Mouse (Mus musculus): ENCODE results near the gene Ifrd1. TPM values are rescaled to one million over a fixed set of nuclear protein-coding genes. Genes with fewer than 3 reads are reported as not detected.
A peak's percentile ranks its signal among the peaks of the same experiment; 100 is the strongest.

Ifrd1 gene
- polyA plus RNA-seq, 1 experiment from 2014 or later = 122 TPM

DNA sequence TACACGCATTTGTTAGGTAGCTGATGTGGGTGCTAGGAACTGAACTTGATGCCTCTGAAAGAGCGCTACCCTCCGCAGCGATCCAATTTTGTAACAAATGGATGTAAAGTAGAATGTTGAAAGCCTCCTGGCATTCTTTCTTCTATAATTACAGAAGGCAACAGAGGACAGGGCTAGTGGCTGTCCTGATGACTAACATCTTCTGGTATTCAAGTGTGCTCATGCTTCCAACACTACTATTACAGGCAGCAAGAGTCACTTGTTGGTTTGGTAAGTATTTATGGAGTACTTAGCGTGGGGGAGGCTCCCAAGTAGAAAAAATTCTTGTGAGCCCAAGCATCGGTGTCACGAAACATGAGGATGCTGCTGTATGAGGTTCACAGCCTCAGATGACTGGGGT lies 9.1 kb downstream of the Ifrd1 start:
- H3K27ac ChIP-seq (replicated peaks) = no peak overlapping the region
- no peaks in the 10 kb centered on the region for H3K4me1 ChIP-seq (replicated peaks; ENCODE audit: control insufficient read depth, insufficient read depth)
- no peaks in the 10 kb centered on the region for H3K9me3 ChIP-seq (ENCODE audit: control insufficient read depth, low read length)
- 91% methylated on average over 7 of the region's 7 CpGs for WGBS
- H3K9ac ChIP-seq (ENCODE audit: low read length) = no peak overlapping the region
- no peaks in the 10 kb centered on the region for H3K36me3 ChIP-seq (ENCODE audit: control insufficient read depth, insufficient read depth, low read length)
- DNase-seq (ENCODE audit: low spot score) (no peak), ATAC-seq (ENCODE audit: low FRiP score, low TSS enrichment) (no peak)
- H3K27me3 ChIP-seq (ENCODE audit: control insufficient read depth, insufficient read depth, low read length) = no peaks in the 10 kb centered on the region
- TF ChIP-seq EP300 (optimal IDR thresholded peaks at IDR 0.05) (no peak), CTCF (IDR thresholded peaks at IDR 0.05; ENCODE audit: low read depth) (no peak)
- no peak overlapping the region for H3K4me3 ChIP-seq (ENCODE audit: low read depth, low read length)
- no peak overlapping the region for H3K4me2 ChIP-seq (replicated peaks; ENCODE audit: low read depth)

DNA sequence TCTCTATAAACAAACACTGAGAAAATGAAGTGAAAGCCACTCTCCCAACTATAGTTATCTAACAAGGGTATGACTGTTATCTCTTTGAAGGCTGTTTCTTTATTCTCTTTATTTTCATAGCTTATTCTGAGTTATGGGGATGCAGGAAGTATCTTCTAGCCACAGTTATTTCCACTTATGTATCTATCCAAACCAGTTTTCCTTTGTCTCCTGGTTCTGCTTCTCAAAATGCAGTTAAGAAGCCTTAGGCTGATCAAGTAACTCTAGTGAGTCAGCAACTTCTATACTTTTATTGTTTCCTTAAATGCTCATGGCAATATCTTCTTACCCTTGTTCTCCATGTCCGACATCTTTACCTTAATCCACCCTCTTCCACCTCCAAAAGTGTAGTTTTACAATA lies 16.1 kb downstream of the Ifrd1 start:
- no peak overlapping the region for H3K27ac ChIP-seq (replicated peaks)
- H3K4me2 ChIP-seq (replicated peaks; ENCODE audit: low read depth) = no peak overlapping the region
- no peak for ATAC-seq (ENCODE audit: low FRiP score, low TSS enrichment)
- no peaks in the 10 kb centered on the region for H3K36me3 ChIP-seq (ENCODE audit: control insufficient read depth, insufficient read depth, low read length)
- no peak overlapping the region for H3K4me3 ChIP-seq (ENCODE audit: low read depth, low read length)
- no peaks in the 10 kb centered on the region for H3K9me3 ChIP-seq (ENCODE audit: control insufficient read depth, low read length)
- no peaks in the 10 kb centered on the region for H3K4me1 ChIP-seq (replicated peaks; ENCODE audit: control insufficient read depth, insufficient read depth)
- TF ChIP-seq CTCF (IDR thresholded peaks at IDR 0.05; ENCODE audit: low read depth) (no peak), EP300 (optimal IDR thresholded peaks at IDR 0.05) (no peak)
- H3K9ac ChIP-seq (ENCODE audit: low read length) = no peak overlapping the region
- no peak for DNase-seq (ENCODE audit: low spot score)
- WGBS = 76% methylated on average over 1 of the region's 1 CpGs
- no peaks in the 10 kb centered on the region for H3K27me3 ChIP-seq (ENCODE audit: control insufficient read depth, insufficient read depth, low read length)

DNA sequence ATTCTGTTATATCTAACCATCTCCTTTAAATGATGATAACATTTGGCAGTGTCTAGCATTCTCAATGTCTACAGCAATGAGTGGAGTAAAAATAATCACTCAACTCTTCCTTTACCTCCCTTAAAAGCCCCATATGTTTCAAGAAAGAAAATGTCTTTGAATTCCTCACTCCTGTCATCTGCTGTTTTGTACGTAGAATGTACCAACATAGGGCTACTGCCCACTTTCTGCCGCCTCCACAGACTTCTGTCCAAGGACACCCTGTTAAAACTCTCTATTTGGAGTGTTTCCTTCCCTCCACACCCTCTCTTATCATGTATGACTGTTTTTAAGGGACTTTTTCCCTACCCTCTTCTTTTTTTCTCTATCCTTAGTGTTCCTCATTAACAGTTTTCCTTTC lies 16.7 kb downstream of the Ifrd1 start:
- no peaks in the 10 kb centered on the region for H3K27me3 ChIP-seq (ENCODE audit: control insufficient read depth, insufficient read depth, low read length)
- H3K36me3 ChIP-seq (ENCODE audit: control insufficient read depth, insufficient read depth, low read length) = no peaks in the 10 kb centered on the region
- TF ChIP-seq CTCF (IDR thresholded peaks at IDR 0.05; ENCODE audit: low read depth) = no peak
- TF ChIP-seq EP300 (optimal IDR thresholded peaks at IDR 0.05) = no peak
- H3K4me2 ChIP-seq (replicated peaks; ENCODE audit: low read depth) = no peak overlapping the region
- no peak for ATAC-seq (ENCODE audit: low FRiP score, low TSS enrichment)
- no peak for DNase-seq (ENCODE audit: low spot score)
- no peak overlapping the region for H3K4me3 ChIP-seq (ENCODE audit: low read depth, low read length)
- WGBS = 85% methylated on average over 2 of the region's 2 CpGs
- H3K9ac ChIP-seq (ENCODE audit: low read length) = no peak overlapping the region
- no peaks in the 10 kb centered on the region for H3K9me3 ChIP-seq (ENCODE audit: control insufficient read depth, low read length)
- no peaks in the 10 kb centered on the region for H3K4me1 ChIP-seq (replicated peaks; ENCODE audit: control insufficient read depth, insufficient read depth)
- no peak overlapping the region for H3K27ac ChIP-seq (replicated peaks)

DNA sequence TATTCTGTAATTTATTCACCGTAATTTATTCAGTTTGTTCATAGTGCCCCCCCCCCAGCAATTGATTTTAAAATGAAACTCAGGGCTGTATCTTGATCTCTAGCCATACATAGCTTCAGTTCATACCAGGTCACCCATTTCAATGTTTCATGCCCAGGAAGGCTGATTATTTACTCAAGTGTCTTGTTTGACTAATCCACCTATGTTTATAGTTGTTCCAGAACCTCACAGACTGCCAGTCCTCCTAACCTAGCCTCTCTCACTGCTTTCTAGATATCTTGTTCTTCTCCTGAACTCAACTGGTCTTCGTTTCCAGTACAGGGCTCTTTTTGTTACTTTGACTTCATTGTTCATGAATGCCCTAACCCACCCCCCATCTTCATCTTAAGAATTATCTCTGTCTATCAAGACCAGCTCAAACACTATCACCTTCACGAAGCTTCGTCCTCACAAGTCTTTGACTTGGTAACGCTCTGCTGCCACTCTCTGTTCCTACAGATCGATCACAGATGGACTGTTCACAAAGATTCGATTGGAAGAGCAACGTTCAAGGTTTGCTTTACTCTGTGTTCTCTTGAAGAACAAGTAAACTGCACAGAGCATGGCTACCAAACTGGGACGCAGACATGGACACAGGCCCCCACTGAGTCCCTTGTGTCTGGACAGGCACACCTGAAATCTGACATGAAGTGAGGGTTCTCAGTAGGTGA lies 24.0 kb downstream of the Ifrd1 start:
- no peaks in the 10 kb centered on the region for H3K27me3 ChIP-seq (ENCODE audit: control insufficient read depth, insufficient read depth, low read length)
- H3K27ac ChIP-seq (replicated peaks) = no peak overlapping the region
- TF ChIP-seq EP300 (optimal IDR thresholded peaks at IDR 0.05) = no peak
- TF ChIP-seq CTCF (IDR thresholded peaks at IDR 0.05; ENCODE audit: low read depth) = no peak
- no peaks in the 10 kb centered on the region for H3K36me3 ChIP-seq (ENCODE audit: control insufficient read depth, insufficient read depth, low read length)
- no peaks in the 10 kb centered on the region for H3K9me3 ChIP-seq (ENCODE audit: control insufficient read depth, low read length)
- ATAC-seq (ENCODE audit: low FRiP score, low TSS enrichment) (no peak), DNase-seq (ENCODE audit: low spot score) (no peak)
- 88% methylated on average over 9 of the region's 9 CpGs for WGBS
- no peak overlapping the region for H3K4me2 ChIP-seq (replicated peaks; ENCODE audit: low read depth)
- H3K4me1 ChIP-seq (replicated peaks; ENCODE audit: control insufficient read depth, insufficient read depth) = 0 out of 2 replicates have a peak, but pooled peaks cover 3% of the 10 kb centered on the region
- no peak overlapping the region for H3K4me3 ChIP-seq (ENCODE audit: low read depth, low read length)
- no peak overlapping the region for H3K9ac ChIP-seq (ENCODE audit: low read length)

DNA sequence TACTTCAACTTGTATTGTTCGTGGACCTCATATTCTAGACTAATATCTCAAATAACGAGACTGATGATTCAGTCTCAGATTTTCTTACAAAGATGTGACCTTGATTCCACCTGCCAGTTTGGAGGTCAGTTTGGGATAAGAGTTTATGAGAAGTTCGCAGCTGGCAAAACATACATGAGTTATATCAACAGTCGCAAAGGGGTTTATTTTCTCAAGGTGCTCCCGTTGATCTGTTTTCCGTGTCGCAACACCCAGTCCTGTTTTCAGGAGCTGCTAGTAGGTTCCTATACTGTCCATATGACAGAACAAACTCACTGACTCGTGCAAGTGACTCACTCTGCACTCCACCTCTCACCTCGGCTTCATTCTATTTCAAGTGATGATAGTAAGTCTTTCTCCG lies 24.6 kb downstream of the Ifrd1 start:
- Histone ChIP-seq H3K4me2 (replicated peaks; ENCODE audit: low read depth) (peak overlapping the region; percentile 78), H3K9ac (ENCODE audit: low read length) (peak overlapping the region; percentile 24; the same call in 1 of the 2 replicates), H3K36me3 (ENCODE audit: control insufficient read depth, insufficient read depth, low read length) (no peaks in the 10 kb centered on the region), H3K27me3 (ENCODE audit: control insufficient read depth, insufficient read depth, low read length) (no peaks in the 10 kb centered on the region), H3K9me3 (ENCODE audit: control insufficient read depth, low read length) (no peaks in the 10 kb centered on the region), H3K4me1 (replicated peaks; ENCODE audit: control insufficient read depth, insufficient read depth) (0 out of 2 replicates have a peak, but pooled peaks cover 3% of the 10 kb centered on the region), H3K4me3 (ENCODE audit: low read depth, low read length) (peak overlapping the region; percentile 99), H3K27ac (replicated peaks) (peak overlapping the region; percentile 70)
- ATAC-seq (ENCODE audit: low FRiP score, low TSS enrichment) = no peak
- WGBS = 32% methylated on average over 10 of the region's 10 CpGs
- DNase-seq (ENCODE audit: low spot score) = peak; percentile 33
- TF ChIP-seq EP300 (optimal IDR thresholded peaks at IDR 0.05) (no peak), CTCF (IDR thresholded peaks at IDR 0.05; ENCODE audit: low read depth) (no peak)

DNA sequence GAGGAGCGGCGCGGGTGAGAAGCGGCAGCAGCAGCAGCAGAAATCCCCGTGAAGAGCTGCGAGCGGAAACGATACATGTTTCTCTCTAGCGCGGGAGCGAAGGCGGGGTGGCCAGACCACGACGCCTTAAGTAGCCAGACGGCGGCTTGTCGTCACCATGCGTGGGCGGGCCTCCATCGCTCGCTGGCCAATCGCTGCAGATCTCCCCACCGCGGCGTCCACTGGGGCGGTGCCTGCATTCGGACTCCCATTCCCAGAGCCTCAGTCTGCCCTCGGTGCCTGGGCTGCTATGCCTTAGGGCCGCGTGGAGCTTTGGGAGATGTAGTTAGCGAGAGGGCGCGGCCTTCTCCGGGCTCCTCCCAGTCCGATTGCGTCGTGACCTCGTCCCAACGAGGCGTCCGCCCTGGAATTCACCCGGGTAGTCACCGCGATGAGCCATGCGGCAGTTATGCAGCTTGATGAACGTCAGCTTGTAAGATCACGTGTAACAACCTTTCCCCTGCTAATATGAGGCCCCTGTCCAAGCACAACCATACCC lies 25.2 kb downstream of the Ifrd1 start:
- Histone ChIP-seq H3K36me3 (ENCODE audit: control insufficient read depth, insufficient read depth, low read length) (no peaks in the 10 kb centered on the region), H3K4me1 (replicated peaks; ENCODE audit: control insufficient read depth, insufficient read depth) (0 out of 2 replicates have a peak, but pooled peaks cover 3% of the 10 kb centered on the region), H3K4me3 (ENCODE audit: low read depth, low read length) (peak overlapping the region; percentile 99), H3K9ac (ENCODE audit: low read length) (peak overlapping the region; percentile 90), H3K4me2 (replicated peaks; ENCODE audit: low read depth) (peak overlapping the region; percentile 78), H3K27me3 (ENCODE audit: control insufficient read depth, insufficient read depth, low read length) (no peaks in the 10 kb centered on the region), H3K27ac (replicated peaks) (peak overlapping the region; percentile 99), H3K9me3 (ENCODE audit: control insufficient read depth, low read length) (no peaks in the 10 kb centered on the region)
- WGBS = under 1% methylated on average over 47 of the region's 47 CpGs
- ATAC-seq (ENCODE audit: low FRiP score, low TSS enrichment) (peak; percentile 99), DNase-seq (ENCODE audit: low spot score) (peak; percentile 99)
- TF ChIP-seq EP300 (optimal IDR thresholded peaks at IDR 0.05) (no peak), CTCF (IDR thresholded peaks at IDR 0.05; ENCODE audit: low read depth) (0 out of 2 replicates have a peak, but pooled peaks have one; percentile 2)
